Mouse (Mus musculus): Measurements from ENCODE around the gene 9430097D07Rik. TPM values are rescaled to one million over a fixed set of nuclear protein-coding genes. Genes with fewer than 3 reads are reported as not detected.
A peak's percentile ranks its signal among the peaks of the same experiment; 100 is the strongest.

9430097D07Rik gene
- polyA plus RNA-seq, 1 experiment = 0.04 TPM

- no peak for TF ChIP-seq USF1 (IDR thresholded peaks at IDR 0.05; ENCODE audit: low read depth)
- H3K27me3 ChIP-seq (ENCODE audit: control insufficient read depth, insufficient read depth, insufficient read length) = no peaks in the 10 kb centered on the region
- peaks cover 21% of the 10 kb centered on the region for H3K36me3 ChIP-seq (ENCODE audit: control insufficient read depth, insufficient read depth)
- no peak overlapping the region for H3ac ChIP-seq (ENCODE audit: control insufficient read depth, insufficient read length)
- H3K4me3 ChIP-seq = no peak overlapping the region
- H3K79me2 ChIP-seq (ENCODE audit: control insufficient read depth, insufficient read depth) = peaks cover 11% of the 10 kb centered on the region
- H3K4me2 ChIP-seq (ENCODE audit: low read depth) = peak overlapping the region; percentile 49
These were observed 35.2 kb upstream of the 9430097D07Rik start for GRCm38 (mm10) chr2:32610610-32611229.

DNA sequence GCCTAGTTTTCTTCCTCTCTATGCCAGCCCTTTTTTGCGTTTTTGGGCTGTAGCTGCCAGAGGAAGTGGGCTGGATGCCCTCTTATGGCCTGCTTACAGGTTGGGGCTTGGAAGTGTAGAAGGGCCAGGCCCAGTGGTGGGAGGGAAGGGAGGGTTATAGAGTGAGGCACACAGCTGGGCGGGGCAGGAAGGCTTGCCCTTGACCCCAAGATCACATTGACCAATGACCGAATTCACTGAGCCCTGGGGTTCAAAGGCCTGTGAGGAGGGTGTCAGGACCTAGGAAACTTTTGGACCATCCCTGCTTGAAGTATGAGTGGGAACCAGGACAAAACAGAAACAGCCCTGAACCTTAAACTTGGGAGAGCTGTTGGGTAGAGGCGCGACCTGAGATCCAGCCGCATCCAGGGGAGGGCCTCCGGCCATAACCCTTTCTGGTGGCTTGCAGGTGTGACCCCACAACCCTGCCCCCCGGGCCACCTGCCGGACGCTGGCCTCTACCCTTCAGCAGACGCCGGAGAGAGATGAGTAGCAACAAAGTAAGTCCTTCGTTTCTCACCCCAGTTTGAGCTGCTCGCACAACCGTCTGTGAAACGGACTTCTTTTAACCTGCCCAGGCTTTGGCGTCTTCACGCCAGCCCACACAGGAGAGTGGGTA, 33.4 kb upstream of the 9430097D07Rik start:
- Histone ChIP-seq H3ac (ENCODE audit: control insufficient read depth, insufficient read length) (no peak overlapping the region), H3K4me2 (ENCODE audit: low read depth) (peak overlapping the region; percentile 94), H3K36me3 (ENCODE audit: control insufficient read depth, insufficient read depth) (peaks cover 12% of the 10 kb centered on the region), H3K4me3 (peak overlapping the region; percentile 66), H3K79me2 (ENCODE audit: control insufficient read depth, insufficient read depth) (peaks cover 11% of the 10 kb centered on the region), H3K27me3 (ENCODE audit: control insufficient read depth, insufficient read depth, insufficient read length) (no peaks in the 10 kb centered on the region)
- TF ChIP-seq REST (IDR thresholded peaks at IDR 0.05; ENCODE audit: insufficient read depth, insufficient read length) (no peak), MAX (IDR thresholded peaks at IDR 0.05; ENCODE audit: low read depth) (no peak), MYOG (IDR thresholded peaks at IDR 0.05; ENCODE audit: control insufficient read depth in 1 of 3, insufficient read depth in 1 of 3, insufficient read length in 2 of 3, low read depth in 2 of 3) (no peak), TCF3 (IDR thresholded peaks at IDR 0.05; ENCODE audit: insufficient read length, low read depth) (no peak)

- no peaks in the 10 kb centered on the region for H3K27me3 ChIP-seq (ENCODE audit: control insufficient read depth, insufficient read depth, insufficient read length)
- TF ChIP-seq MYOG (IDR thresholded peaks at IDR 0.05; ENCODE audit: control insufficient read depth in 1 of 3, insufficient read depth in 1 of 3, insufficient read length in 2 of 3, low read depth in 2 of 3) = no peak
- peak; percentile 47 for TF ChIP-seq POLR2A (IDR thresholded peaks at IDR 0.05; ENCODE audit: insufficient read length, low read depth)
- no peak for TF ChIP-seq POLR2AphosphoS2 (IDR thresholded peaks at IDR 0.05; ENCODE audit: insufficient read length, low read depth)
- TF ChIP-seq SRF (IDR thresholded peaks at IDR 0.05; ENCODE audit: control insufficient read depth, insufficient read length, low read depth) = peak; percentile 15
- TF ChIP-seq MAX (IDR thresholded peaks at IDR 0.05; ENCODE audit: low read depth) = no peak
- TF ChIP-seq REST (IDR thresholded peaks at IDR 0.05; ENCODE audit: insufficient read depth, insufficient read length) = no peak
- H3K4me3 ChIP-seq = peak overlapping the region; percentile 66
- H3ac ChIP-seq (ENCODE audit: control insufficient read depth, insufficient read length) = peak overlapping the region; percentile 25
- peaks cover 11% of the 10 kb centered on the region for H3K79me2 ChIP-seq (ENCODE audit: control insufficient read depth, insufficient read depth)
- H3K4me2 ChIP-seq (ENCODE audit: low read depth) = peak overlapping the region; percentile 94
- H3K36me3 ChIP-seq (ENCODE audit: control insufficient read depth, insufficient read depth) = peaks cover 7% of the 10 kb centered on the region
These were observed 32.8 kb upstream of the 9430097D07Rik start for GRCm38 (mm10) chr2:32608141-32608777.

GRCm38 (mm10) chr2:32607262-32607947, 31.9 kb upstream of the 9430097D07Rik start:
- H3K4me3 ChIP-seq = peak overlapping the region; percentile 66

DNA sequence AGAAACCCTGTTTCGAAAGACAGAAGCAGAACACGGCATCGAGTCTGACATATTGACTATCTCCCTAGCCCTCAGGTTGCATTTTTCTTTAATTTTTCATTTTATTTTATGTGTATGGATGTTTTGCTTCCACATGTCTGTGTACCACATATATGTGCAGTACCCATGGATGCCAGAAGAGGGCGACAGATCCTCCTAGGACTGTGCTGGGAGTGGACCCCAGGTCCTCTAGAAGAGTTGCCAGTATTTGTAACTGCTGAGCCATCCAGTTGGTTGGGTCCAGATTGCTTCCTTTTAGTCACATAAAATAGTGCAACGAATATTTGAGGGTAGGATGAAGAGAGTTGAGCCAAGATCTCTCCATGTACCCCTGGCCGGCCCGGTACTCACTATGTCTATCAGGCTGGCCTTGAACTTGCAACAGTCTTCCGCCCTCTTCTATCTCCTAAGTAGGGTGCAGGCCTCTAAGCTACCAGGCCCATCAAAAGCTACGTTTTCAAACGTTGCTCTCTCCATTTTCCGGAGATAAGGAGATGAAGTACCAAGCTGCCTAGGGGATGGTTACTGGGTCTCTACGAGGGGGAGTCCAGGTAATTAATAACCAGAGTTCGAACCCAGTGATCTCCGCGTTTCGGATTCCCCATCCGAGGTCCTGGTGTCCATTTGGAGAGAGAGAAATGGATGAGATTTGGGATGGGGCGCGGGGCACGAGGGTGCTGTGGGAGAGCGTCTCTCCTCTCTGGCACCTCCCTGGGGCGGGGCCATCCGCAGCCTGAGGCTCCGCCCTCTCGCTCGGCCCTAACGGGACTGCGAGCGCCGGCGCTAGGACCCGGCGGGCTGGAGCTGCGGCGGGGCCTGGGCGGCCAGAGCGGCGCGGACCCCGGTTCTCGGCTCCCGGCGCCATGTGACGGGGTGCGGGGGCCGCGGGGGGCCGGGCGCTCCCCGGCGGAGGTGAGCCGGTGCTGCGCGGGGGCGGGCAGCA, 31.0 kb upstream of the 9430097D07Rik start:
- Histone ChIP-seq H3K79me2 (ENCODE audit: control insufficient read depth, insufficient read depth) (peaks cover 11% of the 10 kb centered on the region), H3K36me3 (ENCODE audit: control insufficient read depth, insufficient read depth) (no peaks in the 10 kb centered on the region), H3K4me3 (peak overlapping the region; percentile 66), H3K27me3 (ENCODE audit: control insufficient read depth, insufficient read depth, insufficient read length) (no peaks in the 10 kb centered on the region), H3K4me2 (ENCODE audit: low read depth) (peak overlapping the region; percentile 94), H3ac (ENCODE audit: control insufficient read depth, insufficient read length) (peak overlapping the region; percentile 25)
- TF ChIP-seq POLR2AphosphoS2 (IDR thresholded peaks at IDR 0.05; ENCODE audit: insufficient read length, low read depth) (peak; percentile 48), MYOG (IDR thresholded peaks at IDR 0.05; ENCODE audit: control insufficient read depth in 1 of 3, insufficient read depth in 1 of 3, insufficient read length in 2 of 3, low read depth in 2 of 3) (peak in 1 of 3 experiments; percentile 41), POLR2A (IDR thresholded peaks at IDR 0.05; ENCODE audit: insufficient read length, low read depth) (peak; percentile 47), CEBPB (IDR thresholded peaks at IDR 0.05; ENCODE audit: insufficient read depth, poor library complexity, severe bottlenecking) (no peak)

More at GRCm38 (mm10) chr2:32607262-32607947, 31.9 kb upstream of the 9430097D07Rik start:
- H3K27me3 ChIP-seq (ENCODE audit: control insufficient read depth, insufficient read depth, insufficient read length) = no peaks in the 10 kb centered on the region
- peak overlapping the region; percentile 25 for H3ac ChIP-seq (ENCODE audit: control insufficient read depth, insufficient read length)
- H3K4me2 ChIP-seq (ENCODE audit: low read depth) = peak overlapping the region; percentile 94
- TF ChIP-seq CEBPB (IDR thresholded peaks at IDR 0.05; ENCODE audit: insufficient read depth, poor library complexity, severe bottlenecking) = peak; percentile 63; the same call in 1 of the 2 replicates
- TF ChIP-seq MYOD1 (IDR thresholded peaks at IDR 0.05; ENCODE audit: control insufficient read depth in 1 of 3, insufficient read length in 2 of 3, low read depth in 2 of 3) = no peak
- TF ChIP-seq POLR2A (IDR thresholded peaks at IDR 0.05; ENCODE audit: insufficient read length, low read depth) = peak; percentile 31
- no peak for TF ChIP-seq E2F4 (IDR thresholded peaks at IDR 0.05; ENCODE audit: insufficient read depth)
- TF ChIP-seq USF1 (IDR thresholded peaks at IDR 0.05; ENCODE audit: low read depth) = no peak
- H3K79me2 ChIP-seq (ENCODE audit: control insufficient read depth, insufficient read depth) = peaks cover 11% of the 10 kb centered on the region
- no peaks in the 10 kb centered on the region for H3K36me3 ChIP-seq (ENCODE audit: control insufficient read depth, insufficient read depth)

Measured in myocyte (in vitro differentiated cells).